Mouse (Mus musculus) cerebellum, postnatal 4 days (tissue): ENCODE measurements around the gene Maco1.
"Not testable (repeated sequence)": the region's sequence is repeated elsewhere in the genome, so short reads cannot be mapped to it uniquely, and the experiment has no call there.

ENCODE experiments used
- DNase-seq, 2 experiments: peaks; one replicate each; pipeline ENCODE4 v3.0.0; 2022; ENCODE audit warnings: low spot score in 2 of 2, mixed read lengths in 1 of 2

Gene Maco1

GRCm38 (mm10) chr4:134858494-134858893, 5.3 kb upstream of the Maco1 start:
- DNase-seq, result no peak

- DNase-seq, result no peak
Measured at GRCm38 (mm10) chr4:134856501-134856900, 3.4 kb upstream of the Maco1 start.

GRCm38 (mm10) chr4:134856056-134856455, 2.9 kb upstream of the Maco1 start:
- no peak for DNase-seq

- no peak for DNase-seq
Measured at GRCm38 (mm10) chr4:134855371-134855770, 2.2 kb upstream of the Maco1 start.

GRCm38 (mm10) chr4:134853637-134854485, 716 bp upstream of the Maco1 start:
- peak; percentile 81 to 94 for DNase-seq

- DNase-seq, result peak in 1 of 2 experiments; percentile 40
Measured at GRCm38 (mm10) chr4:134852438-134853255, 498 bp downstream of the Maco1 start.

- DNase-seq, result no peak
Measured at GRCm38 (mm10) chr4:134851876-134852275, 1.3 kb downstream of the Maco1 start.

- no peak for DNase-seq
Measured at GRCm38 (mm10) chr4:134851236-134851635, 1.9 kb downstream of the Maco1 start.

- DNase-seq, result no peak
Measured at GRCm38 (mm10) chr4:134850551-134850950, 2.6 kb downstream of the Maco1 start.

GRCm38 (mm10) chr4:134847587-134847986, 5.6 kb downstream of the Maco1 start:
- DNase-seq, result no peak

- DNase-seq, result no peak
Measured at GRCm38 (mm10) chr4:134843566-134843965, 9.6 kb downstream of the Maco1 start.

- no peak for DNase-seq
Measured at GRCm38 (mm10) chr4:134840231-134840630, 12.9 kb downstream of the Maco1 start.

GRCm38 (mm10) chr4:134838706-134839105, 14.4 kb downstream of the Maco1 start:
- DNase-seq, result not testable (repeated sequence)

- DNase-seq, result no peak
Measured at GRCm38 (mm10) chr4:134838221-134838620, 14.9 kb downstream of the Maco1 start.

- no peak for DNase-seq
Measured at GRCm38 (mm10) chr4:134835486-134835885, 17.7 kb downstream of the Maco1 start.

GRCm38 (mm10) chr4:134831934-134832333, 21.2 kb downstream of the Maco1 start:
- DNase-seq, result no peak

- no peak for DNase-seq
Measured at GRCm38 (mm10) chr4:134827806-134828205, 25.3 kb downstream of the Maco1 start.

- no peak for DNase-seq
Measured at GRCm38 (mm10) chr4:134826348-134826747, 26.8 kb downstream of the Maco1 start.

GRCm38 (mm10) chr4:134825864-134826263, 27.3 kb downstream of the Maco1 start:
- not testable (repeated sequence) for DNase-seq

- no peak for DNase-seq
Measured at GRCm38 (mm10) chr4:134823560-134823959, 29.6 kb downstream of the Maco1 start.

- DNase-seq, result no peak
Measured at GRCm38 (mm10) chr4:134821061-134821460, 32.1 kb downstream of the Maco1 start.

- no peak for DNase-seq
Measured at GRCm38 (mm10) chr4:134817706-134818105, 35.4 kb downstream of the Maco1 start.

GRCm38 (mm10) chr4:134814229-134814571, 38.9 kb downstream of the Maco1 start:
- no peak for DNase-seq
